Mouse (Mus musculus): ENCODE data around the gene Igsf6.

- TF ChIP-seq CTCF (IDR thresholded peaks at IDR 0.05; ENCODE audit: borderline replicate concordance, extremely low read depth, insufficient read depth, insufficient read length) (no peak), POLR2A (IDR thresholded peaks at IDR 0.05; ENCODE audit: borderline replicate concordance, extremely low read depth, insufficient read depth, insufficient read length, poor library complexity, severe bottlenecking) (no peak)
Measured at GRCm38 (mm10) chr7:121040595-121040994, 33.8 kb downstream of the Igsf6 start.
